Mouse (Mus musculus): ENCODE data around the gene Gli2.

DNA sequence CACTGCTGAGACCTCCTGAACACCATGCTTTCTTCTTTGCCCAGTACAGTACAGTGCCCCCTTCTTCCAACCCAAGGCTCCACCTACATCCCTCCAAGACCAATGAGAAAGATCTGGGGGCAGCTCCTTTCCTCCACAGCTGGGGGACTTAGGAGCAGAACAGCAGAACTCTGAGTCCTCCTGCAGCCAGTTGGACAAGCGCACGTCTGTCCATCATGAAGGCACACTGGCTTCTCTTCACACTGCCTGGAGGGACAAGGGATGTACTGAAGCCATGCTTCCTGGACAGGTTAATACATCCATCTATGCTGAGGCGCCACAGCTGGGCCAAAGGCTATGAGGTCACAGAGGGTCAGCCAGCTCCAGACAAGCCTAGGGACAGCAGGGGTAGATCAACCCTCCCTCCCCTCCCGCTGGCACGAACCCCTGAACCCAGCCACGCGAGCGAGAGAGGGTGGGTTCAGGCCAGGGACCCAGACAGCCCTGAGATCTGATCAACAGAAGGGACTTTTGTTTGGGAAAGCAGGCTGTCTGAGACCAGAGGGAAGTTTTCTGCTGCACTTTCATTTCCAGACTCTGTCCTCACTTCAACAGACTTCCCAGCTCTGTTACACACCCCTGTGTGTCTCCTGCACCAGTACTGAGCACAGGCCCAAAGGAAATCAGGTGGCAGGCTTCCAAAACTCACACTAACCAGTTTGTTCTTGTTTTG is 27.6 kb downstream of the Gli2 start:
- TF ChIP-seq CTCF (IDR thresholded peaks at IDR 0.05; ENCODE audit: low read depth, low read length) (no peak), POLR2A (IDR thresholded peaks at IDR 0.05; ENCODE audit: borderline replicate concordance, low read depth, low read length) (no peak)
